Mouse (Mus musculus): ENCODE measurements around the gene Fgfrl1. TPM values are rescaled to one million over a fixed set of nuclear protein-coding genes. Genes with fewer than 3 reads are reported as not detected.
"Not testable (repeated sequence)": the region's sequence is repeated elsewhere in the genome, so short reads cannot be mapped to it uniquely, and the experiment has no call there.

The Fgfrl1 gene
- total and polyA plus RNA-seq, 3 experiments: 17.6 to 36.5 (median 21.6) TPM

DNA sequence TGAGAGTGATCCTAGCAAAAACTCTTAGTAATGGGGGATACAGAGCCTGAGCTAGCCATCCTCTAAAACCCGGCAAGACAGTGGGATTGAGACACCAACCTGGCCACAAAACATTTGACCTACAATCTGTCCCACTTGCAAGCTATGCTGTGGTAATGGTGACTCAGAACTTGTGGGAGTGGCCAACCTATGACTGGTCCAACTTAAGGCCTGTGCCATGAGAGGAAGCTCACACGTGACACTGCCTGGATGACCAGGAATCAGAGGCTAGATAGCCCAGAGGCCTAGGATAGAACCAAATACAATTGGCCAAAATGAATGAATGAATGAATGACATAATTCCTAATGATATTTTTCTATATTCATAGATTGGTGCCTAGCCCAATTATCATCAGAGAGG lies 49.7 kb downstream of the Fgfrl1 start:
- H3K36me3 ChIP-seq (ENCODE audit: control insufficient read depth, insufficient read depth, low read length): no peaks in the 10 kb centered on the region
- H3K4me3 ChIP-seq: no peak overlapping the region
- no peaks in the 10 kb centered on the region for H3K79me2 ChIP-seq (replicated peaks; ENCODE audit: control insufficient read depth, insufficient read depth, low read length)
- intact Hi-C loops (cut with DNase I): no loop called here
- H3K9ac ChIP-seq (ENCODE audit: low read depth, low read length): no peak overlapping the region
- H3K27me3 ChIP-seq (ENCODE audit: control insufficient read depth, insufficient read depth, low read length): no peaks in the 10 kb centered on the region
- no peak for DNase-seq
- no peak overlapping the region for H3K27ac ChIP-seq
- TF ChIP-seq EP300 (IDR thresholded peaks at IDR 0.05; ENCODE audit: insufficient read depth, low read depth, low read length) (no peak), CTCF (IDR thresholded peaks at IDR 0.05) (no peak), POLR2A (IDR thresholded peaks at IDR 0.05; ENCODE audit: insufficient read depth, low read depth, low read length) (no peak)
- H3K4me1 ChIP-seq (ENCODE audit: control insufficient read depth, insufficient read depth, low read length): no peaks in the 10 kb centered on the region
- WGBS: 58% methylated on average over 2 of the region's 2 CpGs

DNA sequence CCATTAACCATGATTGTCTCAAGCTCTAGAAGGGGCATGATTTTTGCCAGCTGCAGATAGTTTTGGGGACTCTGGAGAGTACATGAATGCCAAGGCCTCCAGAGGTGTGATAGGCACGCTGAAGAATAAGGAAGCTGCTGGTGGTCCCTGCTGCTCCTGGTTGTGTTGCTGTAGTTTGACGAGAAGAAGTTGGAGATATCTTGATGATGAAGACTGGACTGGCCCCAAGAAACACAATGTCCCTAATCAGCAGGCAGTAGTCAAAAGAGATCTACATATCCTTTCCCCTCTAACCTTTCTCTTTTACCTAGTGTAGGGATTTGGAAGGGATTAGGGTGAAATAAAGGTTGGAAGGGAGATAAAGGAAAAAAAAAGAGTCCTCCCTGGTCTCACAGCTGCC lies 50.4 kb downstream of the Fgfrl1 start:
- H3K79me2 ChIP-seq (replicated peaks; ENCODE audit: control insufficient read depth, insufficient read depth, low read length): no peaks in the 10 kb centered on the region
- WGBS: 45% methylated on average over 2 of the region's 2 CpGs
- no peak overlapping the region for H3K9ac ChIP-seq (ENCODE audit: low read depth, low read length)
- no peak overlapping the region for H3K27ac ChIP-seq
- no peak for TF ChIP-seq POLR2A (IDR thresholded peaks at IDR 0.05; ENCODE audit: insufficient read depth, low read depth, low read length)
- no peak for TF ChIP-seq EP300 (IDR thresholded peaks at IDR 0.05; ENCODE audit: insufficient read depth, low read depth, low read length)
- TF ChIP-seq CTCF (IDR thresholded peaks at IDR 0.05): no peak
- H3K4me3 ChIP-seq: no peak overlapping the region
- H3K27me3 ChIP-seq (ENCODE audit: control insufficient read depth, insufficient read depth, low read length): no peaks in the 10 kb centered on the region
- no peaks in the 10 kb centered on the region for H3K4me1 ChIP-seq (ENCODE audit: control insufficient read depth, insufficient read depth, low read length)
- H3K36me3 ChIP-seq (ENCODE audit: control insufficient read depth, insufficient read depth, low read length): no peaks in the 10 kb centered on the region
- intact Hi-C loops (cut with DNase I): no loop called here
- DNase-seq: no peak

DNA sequence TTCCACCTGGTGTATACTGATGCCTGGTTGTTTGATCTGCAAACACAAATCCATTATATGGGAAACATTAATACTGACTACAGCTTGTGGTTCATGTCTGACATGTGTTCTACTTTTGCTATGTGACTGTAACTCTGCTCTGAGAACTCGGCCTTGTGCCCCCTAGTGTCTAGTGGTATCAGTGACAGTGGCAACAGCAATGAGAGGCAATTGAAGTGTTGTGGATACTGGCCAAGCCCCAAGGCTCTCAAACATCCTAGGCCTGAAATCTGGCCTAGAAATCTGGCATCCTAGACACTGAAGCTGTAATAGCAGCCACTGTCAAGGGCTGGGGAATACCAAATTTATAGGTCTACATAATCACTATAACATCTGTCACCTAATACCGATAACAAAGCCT lies 51.7 kb downstream of the Fgfrl1 start:
- WGBS: 62% methylated on average over 2 of the region's 2 CpGs
- no peak for DNase-seq
- no peak overlapping the region for H3K9ac ChIP-seq (ENCODE audit: low read depth, low read length)
- no peak overlapping the region for H3K4me3 ChIP-seq
- H3K27me3 ChIP-seq (ENCODE audit: control insufficient read depth, insufficient read depth, low read length): no peaks in the 10 kb centered on the region
- TF ChIP-seq CTCF (IDR thresholded peaks at IDR 0.05) (peak; percentile 18; the same call in 1 of the 2 replicates), EP300 (IDR thresholded peaks at IDR 0.05; ENCODE audit: insufficient read depth, low read depth, low read length) (no peak), POLR2A (IDR thresholded peaks at IDR 0.05; ENCODE audit: insufficient read depth, low read depth, low read length) (no peak)
- no peak overlapping the region for H3K27ac ChIP-seq
- H3K4me1 ChIP-seq (ENCODE audit: control insufficient read depth, insufficient read depth, low read length): no peaks in the 10 kb centered on the region
- intact Hi-C loops (cut with DNase I): no loop called here
- no peaks in the 10 kb centered on the region for H3K36me3 ChIP-seq (ENCODE audit: control insufficient read depth, insufficient read depth, low read length)
- no peaks in the 10 kb centered on the region for H3K79me2 ChIP-seq (replicated peaks; ENCODE audit: control insufficient read depth, insufficient read depth, low read length)

DNA sequence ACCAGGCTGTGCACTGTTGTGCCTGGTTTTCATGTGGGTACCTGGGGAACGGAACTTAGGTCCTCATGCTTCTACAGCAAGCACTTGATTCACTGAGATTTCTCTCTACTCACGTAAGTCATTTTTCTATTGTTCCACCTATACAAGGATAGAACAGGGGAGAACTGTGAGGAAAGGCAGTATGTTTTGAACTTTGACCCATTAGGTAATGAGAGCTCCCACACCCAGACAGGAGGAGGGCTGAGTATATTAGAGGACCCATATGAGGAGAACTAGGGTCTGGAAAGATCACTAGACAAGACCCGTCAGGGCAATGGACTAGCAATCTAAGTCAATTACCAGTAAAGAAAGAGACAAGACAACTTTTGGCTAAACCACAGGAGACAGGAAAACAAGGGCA lies 52.4 kb downstream of the Fgfrl1 start:
- intact Hi-C loops (cut with DNase I): no loop called here
- DNase-seq: no peak
- Histone ChIP-seq H3K4me3 (no peak overlapping the region), H3K27me3 (ENCODE audit: control insufficient read depth, insufficient read depth, low read length) (no peaks in the 10 kb centered on the region), H3K9ac (ENCODE audit: low read depth, low read length) (no peak overlapping the region), H3K27ac (no peak overlapping the region), H3K36me3 (ENCODE audit: control insufficient read depth, insufficient read depth, low read length) (no peaks in the 10 kb centered on the region), H3K79me2 (replicated peaks; ENCODE audit: control insufficient read depth, insufficient read depth, low read length) (no peaks in the 10 kb centered on the region), H3K4me1 (ENCODE audit: control insufficient read depth, insufficient read depth, low read length) (no peaks in the 10 kb centered on the region)
- 78% methylated on average over 3 of the region's 3 CpGs for WGBS
- TF ChIP-seq CTCF (IDR thresholded peaks at IDR 0.05): no peak
- no peak for TF ChIP-seq POLR2A (IDR thresholded peaks at IDR 0.05; ENCODE audit: insufficient read depth, low read depth, low read length)
- no peak for TF ChIP-seq EP300 (IDR thresholded peaks at IDR 0.05; ENCODE audit: insufficient read depth, low read depth, low read length)

DNA sequence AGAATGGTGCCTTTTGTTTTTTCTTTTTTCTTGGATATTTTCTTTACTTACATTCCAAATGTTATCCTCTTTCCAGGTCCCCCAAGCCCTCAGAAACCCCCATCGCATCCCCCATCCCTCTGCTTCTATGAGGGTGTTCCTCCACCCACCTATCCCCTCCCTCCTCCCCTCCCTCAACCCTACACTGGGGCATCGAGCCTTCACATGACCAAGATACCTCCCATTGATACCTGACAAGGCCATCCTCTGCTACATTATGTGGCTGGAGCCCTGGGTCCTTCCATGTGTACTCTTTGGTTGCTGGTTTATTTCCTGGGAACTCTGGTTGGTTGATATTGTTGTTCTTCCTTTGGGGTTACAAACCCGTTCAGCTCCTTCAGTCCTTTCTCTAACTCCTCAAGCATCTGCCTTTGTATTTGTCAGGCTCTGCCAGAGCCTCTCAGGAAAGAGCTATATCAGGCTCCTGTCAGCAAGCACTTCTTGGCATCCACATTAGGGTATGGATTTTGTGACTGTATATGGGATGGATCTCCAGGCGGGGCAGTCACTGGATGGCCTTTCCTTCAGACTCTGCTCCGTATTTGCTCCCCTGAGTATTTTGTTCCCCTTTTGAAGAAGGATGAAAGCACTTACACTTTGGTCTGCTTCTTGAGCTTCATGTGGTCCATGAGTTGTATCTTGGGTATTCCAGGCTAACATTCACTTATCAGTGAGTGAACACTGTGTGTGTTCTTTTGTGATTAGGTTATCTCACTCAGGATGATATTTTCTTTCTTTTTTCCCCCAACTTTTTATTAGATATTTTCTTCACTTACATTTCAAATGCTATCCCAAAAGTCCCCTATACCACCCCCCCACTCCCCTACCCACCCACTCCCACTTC lies 58.4 kb downstream of the Fgfrl1 start:
- no peaks in the 10 kb centered on the region for H3K36me3 ChIP-seq (ENCODE audit: control insufficient read depth, insufficient read depth, low read length)
- no peaks in the 10 kb centered on the region for H3K4me1 ChIP-seq (ENCODE audit: control insufficient read depth, insufficient read depth, low read length)
- no peak for DNase-seq
- H3K27ac ChIP-seq: no peak overlapping the region
- H3K4me3 ChIP-seq: no peak overlapping the region
- no peaks in the 10 kb centered on the region for H3K79me2 ChIP-seq (replicated peaks; ENCODE audit: control insufficient read depth, insufficient read depth, low read length)
- H3K27me3 ChIP-seq (ENCODE audit: control insufficient read depth, insufficient read depth, low read length): no peaks in the 10 kb centered on the region
- WGBS: 53% methylated on average over 5 of the region's 5 CpGs
- intact Hi-C loops (cut with DNase I): no loop called here
- TF ChIP-seq EP300 (IDR thresholded peaks at IDR 0.05; ENCODE audit: insufficient read depth, low read depth, low read length): no peak
- no peak for TF ChIP-seq POLR2A (IDR thresholded peaks at IDR 0.05; ENCODE audit: insufficient read depth, low read depth, low read length)
- no peak overlapping the region for H3K9ac ChIP-seq (ENCODE audit: low read depth, low read length)

DNA sequence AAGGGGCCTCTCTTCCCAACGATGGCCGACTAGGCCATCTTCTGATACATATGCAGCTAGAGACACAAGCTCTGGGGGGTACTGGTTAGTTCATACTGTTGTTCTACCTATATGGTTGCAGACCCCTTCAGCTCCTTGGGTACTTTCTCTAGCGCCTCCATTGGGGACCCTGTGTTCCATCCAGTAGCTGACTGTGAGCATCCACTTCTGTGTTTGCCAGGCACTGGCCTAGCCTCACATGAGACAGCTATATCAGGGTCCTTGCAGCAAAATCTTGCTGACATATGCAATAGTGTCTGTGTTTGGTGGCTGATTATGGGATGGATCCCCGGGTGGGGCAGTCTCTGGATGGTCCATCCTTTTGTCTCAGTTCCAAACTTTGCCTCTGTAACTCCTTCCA lies 59.1 kb downstream of the Fgfrl1 start:
- H3K79me2 ChIP-seq (replicated peaks; ENCODE audit: control insufficient read depth, insufficient read depth, low read length); H3K4me1 ChIP-seq (ENCODE audit: control insufficient read depth, insufficient read depth, low read length); H3K27ac ChIP-seq; H3K4me3 ChIP-seq; H3K27me3 ChIP-seq (ENCODE audit: control insufficient read depth, insufficient read depth, low read length); intact Hi-C loops (cut with DNase I); DNase-seq; H3K9ac ChIP-seq (ENCODE audit: low read depth, low read length); H3K36me3 ChIP-seq (ENCODE audit: control insufficient read depth, insufficient read depth, low read length): not testable (repeated sequence)
- WGBS: 78% methylated on average over 4 of the region's 4 CpGs

Other genes starting within 250 kb of the Fgfrl1 start
- 1 to 10 TPM; 1.1 to 1.7 TPM for gene Mfsd7a, start 243.5 kb upstream of the Fgfrl1 start, total RNA-seq (2021)
- 4.5 and 5.3 TPM in 2 replicates for gene Mfsd7a, start 243.5 kb upstream of the Fgfrl1 start, polyA plus RNA-seq (2012; rRNA removed)
- gene Pcgf3, start 231.2 kb upstream of the Fgfrl1 start, total RNA-seq (2021): 10 to 100 TPM; 31.2 to 32.7 TPM
- gene Pcgf3, start 231.2 kb upstream of the Fgfrl1 start, polyA plus RNA-seq (2012; rRNA removed): 7.5 and 14.8 TPM in 2 replicates
- under 1 TPM in 1 of 2 experiments, not detected in 1; 0.36 TPM for gene Cplx1, start 142.4 kb upstream of the Fgfrl1 start, total RNA-seq (2021)
- gene Cplx1, start 142.4 kb upstream of the Fgfrl1 start, polyA plus RNA-seq (2012; rRNA removed): 0.45 and 0.88 TPM in 2 replicates
- gene Gak, start 62.6 kb upstream of the Fgfrl1 start, total RNA-seq (2021): 10 to 100 TPM; 19.6 to 20.4 TPM
- gene Gak, start 62.6 kb upstream of the Fgfrl1 start, polyA plus RNA-seq (2012; rRNA removed): 23.3 and 28.3 TPM in 2 replicates
- 1 to 10 TPM; 8.3 to 9.6 TPM for gene Tmem175, start 62.6 kb upstream of the Fgfrl1 start, total RNA-seq (2021)
- 26.1 and 36.0 TPM in 2 replicates for gene Tmem175, start 62.6 kb upstream of the Fgfrl1 start, polyA plus RNA-seq (2012; rRNA removed)
- gene Idua, start 32.1 kb upstream of the Fgfrl1 start, total RNA-seq (2021): 10 to 100 TPM; 21.7 to 23.2 TPM
- gene Idua, start 32.1 kb upstream of the Fgfrl1 start, polyA plus RNA-seq (2012; rRNA removed): 30.4 and 33.3 TPM in 2 replicates
- gene Dgkq, start 22.7 kb upstream of the Fgfrl1 start, total RNA-seq (2021): 1 to 10 TPM; 5.0 to 6.6 TPM
- 9.2 and 15.6 TPM in 2 replicates for gene Dgkq, start 22.7 kb upstream of the Fgfrl1 start, polyA plus RNA-seq (2012; rRNA removed)
- gene Slc26a1, start 16.8 kb upstream of the Fgfrl1 start, total RNA-seq (2021): not detected
- 0.06 and 0.12 TPM in 2 replicates for gene Slc26a1, start 16.8 kb upstream of the Fgfrl1 start, polyA plus RNA-seq (2012; rRNA removed)
- not detected for gene Rnf212, start 82.6 kb downstream of the Fgfrl1 start, total RNA-seq (2021)
- not detected in 2 replicates for gene Rnf212, start 82.6 kb downstream of the Fgfrl1 start, polyA plus RNA-seq (2012; rRNA removed)
- gene Tmed11, start 103.0 kb downstream of the Fgfrl1 start, total RNA-seq (2021): not detected
- not detected in 2 replicates for gene Tmed11, start 103.0 kb downstream of the Fgfrl1 start, polyA plus RNA-seq (2012; rRNA removed)
- gene Vmn2r8, start 116.5 kb downstream of the Fgfrl1 start, total RNA-seq (2021): not detected
- not detected in 2 replicates for gene Vmn2r8, start 116.5 kb downstream of the Fgfrl1 start, polyA plus RNA-seq (2012; rRNA removed)
- not detected for gene Vmn2r9, start 160.2 kb downstream of the Fgfrl1 start, total RNA-seq (2021)
- gene Vmn2r9, start 160.2 kb downstream of the Fgfrl1 start, polyA plus RNA-seq (2012; rRNA removed): not detected in 2 replicates

Measured in heart, adult 2 months (tissue).